Mouse (Mus musculus) ES-Bruce4 (cell line): ENCODE measurements at regions not wholly inside any gene's neighbourhood (a gene's known extent, or its start where the extent isn't known, plus 50 kb on each side); places are given as distances from the start of the nearest gene placed in this dataset.

Source experiments
- EP300 ChIP-seq: IDR thresholded peaks from 2 replicates; pipeline ENCODE4 v1.6.1; 2011; ENCODE audit warnings: low read depth, low read length; ENCODE audit not compliant: insufficient read depth
- POLR2A ChIP-seq: IDR thresholded peaks from one replicate; pipeline ENCODE4 v1.8.1; 2011; ENCODE audit warnings: low read length; ENCODE audit not compliant: insufficient read depth

DNA sequence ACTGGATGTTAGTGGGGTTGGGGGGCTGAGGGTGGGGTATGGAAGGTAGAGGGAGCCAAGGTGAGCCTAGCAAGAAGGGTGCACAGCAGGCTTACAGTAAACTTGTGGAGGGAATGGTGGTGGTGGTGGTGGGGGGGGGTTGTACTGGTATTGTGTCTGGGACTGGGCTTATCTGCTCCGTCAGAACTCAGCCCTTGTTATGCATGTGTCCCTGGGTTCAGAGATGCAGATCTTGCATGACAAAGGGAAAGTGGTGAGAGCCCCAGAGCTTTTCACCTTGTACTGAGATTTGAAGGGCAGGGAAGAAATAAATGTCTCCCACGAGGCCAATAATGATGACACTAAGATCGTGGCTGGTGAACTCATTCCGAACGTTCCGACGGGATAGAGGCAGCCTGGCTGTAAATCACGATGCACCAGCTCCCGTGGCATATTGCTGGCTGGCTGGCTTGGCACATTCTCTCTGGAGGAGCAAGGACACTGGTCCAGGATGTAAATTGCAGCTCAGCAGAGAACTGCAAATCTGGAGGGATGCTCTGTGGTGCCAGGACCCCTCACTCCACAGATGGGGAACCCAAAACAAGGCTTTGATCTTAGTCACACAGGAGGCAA is 94.1 kb downstream of the Nmur2 start:
- TF ChIP-seq EP300 (peak; percentile 94), POLR2A (no peak)
